Mouse (Mus musculus): ENCODE measurements around the gene Gab2. TPM values are rescaled to one million over a fixed set of nuclear protein-coding genes. Genes with fewer than 3 reads are reported as not detected.
A peak's percentile ranks its signal among the peaks of the same experiment; 100 is the strongest.
"Not testable (repeated sequence)": the region's sequence is repeated elsewhere in the genome, so short reads cannot be mapped to it uniquely, and the experiment has no call there.

Gene Gab2
- total RNA-seq, 2 experiments from 2014 or later = 6.5 to 7.5 TPM

- DNase-seq = no peak
Observed at GRCm38 (mm10) chr7:97136453-97136852, 55.1 kb downstream of the Gab2 start.

DNA sequence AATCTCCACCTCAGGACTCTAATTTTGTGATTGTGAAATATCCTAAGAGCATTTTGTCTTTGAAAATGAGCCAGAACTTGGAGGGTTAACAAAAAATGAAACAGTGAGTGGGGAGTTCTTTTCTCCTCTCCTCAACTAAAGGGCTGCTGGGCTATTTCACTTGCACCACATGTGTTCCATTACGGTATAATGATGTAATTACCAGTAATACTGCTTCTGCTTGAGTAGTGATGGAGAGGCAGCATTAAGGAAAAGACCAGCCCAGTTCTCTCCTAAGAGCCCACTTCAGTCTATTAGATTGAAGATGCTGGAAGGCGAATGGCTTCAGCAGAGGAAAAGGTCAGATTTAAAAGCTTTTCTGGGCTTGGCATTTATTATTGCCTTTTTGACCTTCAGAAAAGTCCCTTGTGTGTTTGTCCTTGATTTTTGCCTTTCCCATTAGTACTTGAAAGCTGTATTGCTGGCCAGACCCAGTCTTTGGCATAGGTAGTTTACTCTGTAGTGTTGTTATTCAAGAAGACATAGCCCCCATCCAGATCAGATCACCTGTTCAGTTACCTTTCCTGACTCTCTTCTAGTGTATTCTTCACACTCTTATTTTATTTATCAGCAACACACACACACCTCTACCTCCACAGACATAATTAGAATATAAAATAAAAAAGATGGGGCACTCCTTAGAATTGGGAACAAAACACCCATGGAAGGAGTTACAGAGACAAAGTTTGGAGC is 69.9 kb downstream of the Gab2 start:
- DNase-seq = no peak

GRCm38 (mm10) chr7:97154756-97155487 is 73.5 kb downstream of the Gab2 start:
- DNase-seq = peak; percentile 27

GRCm38 (mm10) chr7:97164261-97164660 is 82.9 kb downstream of the Gab2 start:
- DNase-seq = no peak

DNA sequence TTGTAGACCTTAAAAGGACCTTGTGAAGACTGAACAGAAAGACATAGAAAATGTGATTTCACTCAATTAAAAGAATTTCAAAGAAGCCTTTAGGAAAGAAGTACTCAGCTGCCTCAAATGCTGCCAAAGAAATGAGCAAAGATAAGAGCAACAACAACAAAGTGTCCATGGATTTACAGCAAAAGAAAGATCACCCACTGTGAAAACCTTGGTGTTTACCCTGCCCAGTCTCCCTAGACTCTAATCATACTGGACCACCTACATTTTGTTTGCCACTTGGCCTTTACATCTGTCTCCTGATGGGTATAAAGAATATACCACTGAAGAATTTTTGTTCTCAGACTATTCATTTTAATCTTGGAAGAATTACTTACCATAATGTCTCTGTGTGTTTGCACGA is 89.7 kb downstream of the Gab2 start:
- DNase-seq = no peak

- DNase-seq = no peak
Observed at GRCm38 (mm10) chr7:97171719-97172118, 90.3 kb downstream of the Gab2 start.

- DNase-seq = no peak
Observed at GRCm38 (mm10) chr7:97172126-97172525, 90.7 kb downstream of the Gab2 start.

- no peak for DNase-seq
Observed at GRCm38 (mm10) chr7:97181931-97182330, 100.5 kb downstream of the Gab2 start.

DNA sequence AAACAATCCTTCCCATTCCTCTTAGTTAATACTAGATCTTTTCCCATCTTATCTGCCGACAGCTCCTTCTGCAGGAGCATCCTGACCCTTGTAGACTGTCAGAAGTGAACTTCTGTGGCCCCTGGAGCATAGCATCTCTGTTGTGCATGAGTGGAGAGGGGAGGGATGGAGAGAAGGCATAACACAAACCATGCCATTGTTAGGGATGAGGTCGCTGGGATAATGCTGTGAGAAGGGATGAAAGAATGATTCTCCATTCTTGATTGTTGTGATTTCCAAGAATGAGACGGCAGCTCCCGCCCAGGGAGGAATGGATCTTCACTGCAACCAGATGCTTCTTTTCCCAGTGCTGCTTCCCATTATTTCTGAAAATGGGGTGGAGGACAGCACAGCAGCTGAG is 102.0 kb downstream of the Gab2 start:
- no peak for DNase-seq

- no peak for DNase-seq
Observed at GRCm38 (mm10) chr7:97184005-97184404, 102.6 kb downstream of the Gab2 start.

- DNase-seq = no peak
Observed at GRCm38 (mm10) chr7:97187387-97188081, 106.1 kb downstream of the Gab2 start.

- DNase-seq = no peak
Observed at GRCm38 (mm10) chr7:97189116-97189515, 107.7 kb downstream of the Gab2 start.

DNA sequence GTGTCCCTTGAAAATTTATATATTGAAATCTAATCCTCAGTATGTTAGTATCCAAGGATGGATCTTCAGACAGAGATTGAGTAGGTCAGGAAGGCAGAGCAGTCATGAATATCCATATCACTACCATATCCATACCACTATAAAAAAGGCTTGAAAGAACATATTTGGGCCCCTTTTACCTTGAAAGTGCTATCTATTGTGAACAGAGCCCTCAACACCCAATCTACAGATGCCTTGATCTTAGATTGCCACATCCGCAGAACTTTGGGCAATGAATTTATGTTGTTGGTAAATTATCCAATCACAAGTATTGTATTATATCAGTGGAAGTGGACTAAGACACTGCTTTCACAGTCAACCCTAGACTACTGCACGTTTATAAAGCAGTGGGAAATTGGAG is 122.5 kb downstream of the Gab2 start:
- no peak for DNase-seq

DNA sequence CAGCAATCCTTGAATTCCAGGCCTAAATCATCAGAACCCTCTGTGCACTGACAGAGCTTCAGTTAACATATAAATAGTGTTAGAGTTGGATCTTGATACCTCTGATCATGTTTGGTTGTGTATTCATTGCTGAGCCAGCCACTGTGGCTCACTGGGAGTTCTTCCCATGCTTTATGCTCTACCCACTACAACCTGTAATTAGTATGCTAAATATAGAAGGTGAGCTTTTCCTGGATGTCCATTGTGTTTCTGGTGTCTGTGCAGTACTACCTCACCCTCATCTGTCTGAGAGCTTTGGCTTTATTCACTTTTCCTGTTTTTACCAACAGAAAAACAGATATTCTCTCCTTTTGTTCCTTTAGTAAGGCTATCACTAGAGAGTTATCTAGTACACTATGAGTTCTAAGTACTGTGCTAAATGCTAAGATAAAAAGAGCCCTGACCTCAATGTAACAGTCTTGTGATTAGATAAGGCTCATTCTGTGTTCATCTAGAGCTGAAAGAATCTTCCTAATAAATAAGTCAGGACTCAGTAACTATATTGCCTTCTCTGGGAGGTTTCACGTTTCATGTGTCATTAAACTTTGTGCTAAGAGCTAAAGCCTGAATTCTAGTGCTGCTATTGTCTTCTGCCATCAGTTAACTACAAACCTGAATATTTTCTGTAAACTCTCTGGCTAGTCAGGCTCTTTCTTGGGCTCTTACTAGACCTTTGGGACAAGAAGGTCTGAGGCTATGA is 127.6 kb downstream of the Gab2 start:
- DNase-seq = no peak

DNA sequence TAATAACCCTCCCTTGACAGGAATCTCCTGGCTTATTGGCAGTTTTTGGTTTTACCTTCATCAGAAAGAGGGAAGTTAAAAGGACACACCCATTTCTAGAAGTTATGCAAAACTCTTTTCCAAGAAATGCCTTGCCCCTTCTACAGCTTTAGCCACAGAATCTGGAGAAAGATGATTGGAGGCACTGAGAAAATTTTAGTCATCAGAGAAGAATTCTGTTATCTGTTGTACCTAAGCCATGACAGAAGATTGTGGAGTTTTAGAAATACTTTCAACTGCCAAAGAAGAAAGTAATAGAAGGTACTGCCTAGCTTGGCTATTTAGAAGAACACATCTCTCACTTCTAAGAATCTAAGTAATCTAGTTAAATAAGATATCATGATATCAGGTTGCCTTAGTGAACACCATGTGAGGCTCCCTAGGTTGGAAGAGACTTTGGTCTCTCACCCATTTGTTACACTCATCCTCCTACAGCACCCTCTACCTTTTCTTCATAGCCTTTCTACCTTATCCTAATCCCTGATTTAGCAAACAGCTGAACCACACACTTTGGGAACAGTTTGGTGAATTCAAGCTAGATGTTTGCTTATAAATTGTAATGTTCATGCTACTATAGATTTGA is 128.8 kb downstream of the Gab2 start:
- no peak for DNase-seq

DNA sequence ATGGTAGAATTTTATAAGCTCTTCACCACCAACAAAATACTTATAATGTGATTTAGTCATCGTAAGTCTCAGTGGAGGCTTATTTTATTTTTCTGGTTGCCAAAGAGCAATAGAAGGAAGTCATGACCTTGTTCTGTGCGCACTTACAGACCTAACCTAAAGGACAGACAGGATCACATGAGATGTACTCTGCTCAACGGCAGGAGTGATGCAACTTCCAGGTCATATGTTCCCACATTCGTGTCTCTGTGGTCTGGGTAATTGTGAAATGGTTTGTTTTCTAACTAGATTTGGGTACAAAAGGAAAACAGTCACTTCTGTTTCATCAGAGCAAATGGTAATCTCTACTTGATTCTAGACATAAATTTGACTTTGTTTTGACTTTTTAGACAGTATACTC is 129.7 kb downstream of the Gab2 start:
- DNase-seq = no peak

- DNase-seq = no peak
Observed at GRCm38 (mm10) chr7:97223836-97224235, 142.4 kb downstream of the Gab2 start.

DNA sequence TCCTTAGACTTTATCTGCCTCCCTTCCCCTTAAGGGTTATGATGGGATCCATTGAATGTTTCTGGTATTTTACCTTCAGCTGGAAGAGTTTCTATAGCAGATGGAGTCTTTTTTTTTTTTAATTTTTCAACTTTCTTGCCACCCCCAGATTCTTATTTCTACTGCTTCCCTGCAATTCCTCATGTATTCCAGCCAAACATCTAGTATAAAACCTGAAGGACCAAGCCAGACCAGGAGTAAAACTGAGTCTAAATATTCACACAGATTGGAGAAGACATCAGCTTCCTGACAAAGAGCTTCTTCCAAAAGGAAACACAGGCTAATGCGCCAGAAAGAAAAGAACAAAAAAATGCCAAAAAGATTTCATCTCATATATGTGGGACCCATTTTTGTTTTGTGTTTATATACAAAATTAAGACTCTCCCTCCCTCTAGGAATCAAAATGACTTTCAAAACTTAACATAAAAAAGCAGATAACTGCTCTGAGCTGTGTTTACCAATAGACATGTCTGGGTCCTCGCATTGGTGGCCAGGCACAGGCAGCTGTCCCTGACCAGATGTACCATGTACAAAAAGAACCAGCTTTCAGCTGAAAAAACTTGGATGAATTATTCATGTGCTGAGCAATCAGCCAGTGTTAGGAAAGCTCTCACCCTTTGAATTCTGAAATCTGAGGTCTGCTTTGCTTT is 164.0 kb downstream of the Gab2 start:
- no peak for DNase-seq

DNA sequence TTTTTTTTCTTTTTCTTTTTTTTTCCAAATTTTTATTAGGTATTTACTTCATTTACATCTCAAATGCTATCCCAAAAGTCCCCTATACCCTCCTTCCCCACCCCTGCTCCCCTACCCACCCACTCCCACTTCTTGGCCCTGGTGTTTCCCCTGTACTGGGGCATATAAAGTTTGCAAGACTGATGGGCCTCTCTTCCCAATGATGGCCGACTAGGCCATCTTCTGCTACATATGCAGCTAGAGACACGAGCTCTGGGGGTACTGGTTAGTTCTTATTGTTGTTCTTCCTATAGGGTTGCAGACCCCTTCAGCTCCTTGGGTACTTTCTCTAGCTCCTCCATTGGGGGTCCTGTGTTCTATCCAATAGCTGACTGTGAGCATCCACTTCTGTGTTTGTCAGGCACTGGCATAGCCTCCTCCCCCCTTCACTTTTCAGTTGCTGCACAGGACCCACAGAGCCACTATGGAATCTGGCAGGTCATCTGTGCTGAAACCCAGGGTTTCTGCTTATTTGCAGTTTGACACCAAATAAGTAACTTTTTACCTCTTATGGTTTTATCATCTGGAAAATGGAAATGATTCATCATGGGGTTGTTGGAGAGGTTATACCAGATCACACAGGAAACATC is 164.7 kb downstream of the Gab2 start:
- DNase-seq = not testable (repeated sequence)

DNA sequence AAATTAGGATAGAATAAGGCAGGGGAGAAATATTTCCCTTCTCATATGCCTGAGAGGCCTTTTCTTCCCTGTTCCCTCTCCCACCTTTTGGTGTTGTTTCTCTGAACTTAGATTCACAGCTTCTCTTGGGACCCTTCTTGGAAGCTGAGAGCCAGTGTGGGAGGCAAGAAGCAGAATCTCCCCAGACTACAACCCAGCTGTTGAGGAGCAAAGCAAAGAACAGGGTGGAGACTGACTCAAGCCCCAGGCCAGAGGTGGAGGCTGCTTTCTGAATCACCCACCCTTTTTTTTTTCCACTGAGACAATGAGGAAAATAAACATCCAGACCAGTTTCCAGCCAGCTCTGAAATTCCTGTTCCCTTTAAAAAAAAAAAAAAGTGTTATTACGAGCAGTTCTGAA is 166.3 kb downstream of the Gab2 start:
- peak; percentile 66 for DNase-seq

- peak; percentile 16 for DNase-seq
Observed at GRCm38 (mm10) chr7:97248136-97248535, 166.8 kb downstream of the Gab2 start.
